Mouse (Mus musculus) common myeloid progenitor, adult 5-6 weeks (primary cell): Measurements from ENCODE around the gene Gpc5. TPM values are rescaled to one million over a fixed set of nuclear protein-coding genes. Genes with fewer than 3 reads are reported as not detected.
"Not testable (repeated sequence)": the region's sequence is repeated elsewhere in the genome, so short reads cannot be mapped to it uniquely, and the experiment has no call there.

Source experiments
- ATAC-seq: replicated peaks from 2 replicates; pipeline ENCODE4 v1.8.0; 2016; ENCODE audit warnings: low read depth, mild to moderate bottlenecking, moderate TSS enrichment, inconsistent platforms; ENCODE audit not compliant: poor library complexity, severe bottlenecking
- total RNA-seq: library from RNA; stranded (forward); fragments of 200-1000, 187-1606 nt; gene quantifications from 2 replicates; pipeline ENCODE4 v1.2.3, GENCODE M21; 2017

The Gpc5 gene
- total RNA-seq = not detected in 2 replicates

GRCm38 (mm10) chr14:115092081-115092480 lies at the start of gene Gpc5:
TSS of gene Gpc5 (plus strand) at chr14:115092215.
- peak; percentile 96 for ATAC-seq

GRCm38 (mm10) chr14:115042660-115043059 lies 49.4 kb upstream of the Gpc5 start:
- ATAC-seq = no peak

GRCm38 (mm10) chr14:115044016-115044415 lies 48.0 kb upstream of the Gpc5 start:
- no peak for ATAC-seq

GRCm38 (mm10) chr14:115045712-115046111 lies 46.3 kb upstream of the Gpc5 start:
- ATAC-seq = no peak

- ATAC-seq = no peak
Observed at GRCm38 (mm10) chr14:115047316-115047715, 44.7 kb upstream of the Gpc5 start.

- peak; percentile 16; the same call in 1 of the 2 replicates for ATAC-seq
Observed at GRCm38 (mm10) chr14:115047990-115048862, 43.8 kb upstream of the Gpc5 start.

GRCm38 (mm10) chr14:115048863-115049566 lies 43.0 kb upstream of the Gpc5 start:
- ATAC-seq = peak; percentile 20; the same call in 1 of the 2 replicates

GRCm38 (mm10) chr14:115049831-115050230 lies 42.2 kb upstream of the Gpc5 start:
- ATAC-seq = no peak

GRCm38 (mm10) chr14:115051106-115051760 lies 40.8 kb upstream of the Gpc5 start:
- ATAC-seq = no peak

- ATAC-seq = no peak
Observed at GRCm38 (mm10) chr14:115052371-115052770, 39.6 kb upstream of the Gpc5 start.

- ATAC-seq = peak; percentile 57; the same call in 1 of the 2 replicates
Observed at GRCm38 (mm10) chr14:115054252-115054651, 37.8 kb upstream of the Gpc5 start.

- peak; percentile 51 for ATAC-seq
Observed at GRCm38 (mm10) chr14:115057524-115057923, 34.5 kb upstream of the Gpc5 start.

GRCm38 (mm10) chr14:115066164-115066563 lies 25.9 kb upstream of the Gpc5 start:
- ATAC-seq = not testable (repeated sequence)

- peak; percentile 96 for ATAC-seq
Observed at GRCm38 (mm10) chr14:115070534-115070933, 21.5 kb upstream of the Gpc5 start.

GRCm38 (mm10) chr14:115077340-115077739 lies 14.7 kb upstream of the Gpc5 start:
- ATAC-seq = no peak

GRCm38 (mm10) chr14:115078064-115078463 lies 14.0 kb upstream of the Gpc5 start:
- ATAC-seq = no peak

- no peak for ATAC-seq
Observed at GRCm38 (mm10) chr14:115081728-115082502, 10.1 kb upstream of the Gpc5 start.

- no peak for ATAC-seq
Observed at GRCm38 (mm10) chr14:115090516-115090915, 1.5 kb upstream of the Gpc5 start.

GRCm38 (mm10) chr14:115092510-115092909 lies 495 bp downstream of the Gpc5 start:
- ATAC-seq = peak; percentile 9

- ATAC-seq = no peak
Observed at GRCm38 (mm10) chr14:115092952-115093351, 937 bp downstream of the Gpc5 start.
